Mouse (Mus musculus): ENCODE measurements at regions not wholly inside any gene's neighbourhood (a gene's known extent, or its start where the extent isn't known, plus 50 kb on each side); places are given as distances from the start of the nearest gene placed in this dataset.

GRCm38 (mm10) chr16:29977011-29977410, 87.2 kb upstream of the Hes1 start:
- 78% methylated on average over 3 of the region's 3 CpGs for WGBS

GRCm38 (mm10) chr16:29977711-29978110, 86.5 kb upstream of the Hes1 start:
- H3K4me3 ChIP-seq (ENCODE audit: insufficient read depth, low read depth, low read length), result no peak overlapping the region
- H3K36me3 ChIP-seq (ENCODE audit: control insufficient read depth, insufficient read depth, low read length), result no peaks in the 10 kb centered on the region
- no peaks in the 10 kb centered on the region for H3K27me3 ChIP-seq (ENCODE audit: control insufficient read depth, insufficient read depth, low read length)
- H3K79me2 ChIP-seq (ENCODE audit: control insufficient read depth, insufficient read depth, low read length), result no peaks in the 10 kb centered on the region
- WGBS, result 84% methylated on average over 8 of the region's 8 CpGs
- peaks cover 11% of the 10 kb centered on the region for H3K4me1 ChIP-seq (ENCODE audit: control insufficient read depth, insufficient read depth, low read length)
- H3K9ac ChIP-seq (ENCODE audit: low read depth, low read length), result no peak overlapping the region
- TF ChIP-seq POLR2A (IDR thresholded peaks at IDR 0.05; ENCODE audit: extremely low read depth, insufficient read depth, low read length) (no peak), CTCF (IDR thresholded peaks at IDR 0.05; ENCODE audit: low read depth, low read length) (no peak)
- DNase-seq (ENCODE audit: extremely low read depth, low read depth, low spot score), result no peak
- H3K27ac ChIP-seq (replicated peaks; ENCODE audit: insufficient read depth, low read depth, low read length), result no peak overlapping the region

More at GRCm38 (mm10) chr16:29977011-29977410, 87.2 kb upstream of the Hes1 start:
- H3K4me1 ChIP-seq (ENCODE audit: control insufficient read depth, insufficient read depth, low read length), result peaks cover 12% of the 10 kb centered on the region
- H3K9ac ChIP-seq (ENCODE audit: low read depth, low read length), result no peak overlapping the region
- no peak for DNase-seq (ENCODE audit: extremely low read depth, low read depth, low spot score)
- no peaks in the 10 kb centered on the region for H3K79me2 ChIP-seq (ENCODE audit: control insufficient read depth, insufficient read depth, low read length)
- H3K36me3 ChIP-seq (ENCODE audit: control insufficient read depth, insufficient read depth, low read length), result no peaks in the 10 kb centered on the region
- TF ChIP-seq CTCF (IDR thresholded peaks at IDR 0.05; ENCODE audit: low read depth, low read length) (no peak), POLR2A (IDR thresholded peaks at IDR 0.05; ENCODE audit: extremely low read depth, insufficient read depth, low read length) (no peak)
- H3K4me3 ChIP-seq (ENCODE audit: insufficient read depth, low read depth, low read length), result no peak overlapping the region
- H3K27ac ChIP-seq (replicated peaks; ENCODE audit: insufficient read depth, low read depth, low read length), result no peak overlapping the region
- no peaks in the 10 kb centered on the region for H3K27me3 ChIP-seq (ENCODE audit: control insufficient read depth, insufficient read depth, low read length)

GRCm38 (mm10) chr16:29979066-29979465, 85.1 kb upstream of the Hes1 start:
- WGBS, result 86% methylated on average over 7 of the region's 7 CpGs
- Histone ChIP-seq H3K4me3 (ENCODE audit: insufficient read depth, low read depth, low read length) (no peak overlapping the region), H3K79me2 (ENCODE audit: control insufficient read depth, insufficient read depth, low read length) (no peaks in the 10 kb centered on the region), H3K4me1 (ENCODE audit: control insufficient read depth, insufficient read depth, low read length) (peaks cover 3% of the 10 kb centered on the region), H3K9ac (ENCODE audit: low read depth, low read length) (no peak overlapping the region), H3K27ac (replicated peaks; ENCODE audit: insufficient read depth, low read depth, low read length) (no peak overlapping the region), H3K36me3 (ENCODE audit: control insufficient read depth, insufficient read depth, low read length) (no peaks in the 10 kb centered on the region), H3K27me3 (ENCODE audit: control insufficient read depth, insufficient read depth, low read length) (no peaks in the 10 kb centered on the region)
- no peak for DNase-seq (ENCODE audit: extremely low read depth, low read depth, low spot score)
- TF ChIP-seq CTCF (IDR thresholded peaks at IDR 0.05; ENCODE audit: low read depth, low read length) (no peak), POLR2A (IDR thresholded peaks at IDR 0.05; ENCODE audit: extremely low read depth, insufficient read depth, low read length) (no peak)

- WGBS, result 93% methylated on average over 7 of the region's 7 CpGs
- Histone ChIP-seq H3K79me2 (ENCODE audit: control insufficient read depth, insufficient read depth, low read length) (no peaks in the 10 kb centered on the region), H3K27ac (replicated peaks; ENCODE audit: insufficient read depth, low read depth, low read length) (no peak overlapping the region), H3K27me3 (ENCODE audit: control insufficient read depth, insufficient read depth, low read length) (no peaks in the 10 kb centered on the region), H3K9ac (ENCODE audit: low read depth, low read length) (no peak overlapping the region), H3K36me3 (ENCODE audit: control insufficient read depth, insufficient read depth, low read length) (no peaks in the 10 kb centered on the region), H3K4me3 (ENCODE audit: insufficient read depth, low read depth, low read length) (no peak overlapping the region), H3K4me1 (ENCODE audit: control insufficient read depth, insufficient read depth, low read length) (peaks cover 11% of the 10 kb centered on the region)
- TF ChIP-seq POLR2A (IDR thresholded peaks at IDR 0.05; ENCODE audit: extremely low read depth, insufficient read depth, low read length) (no peak), CTCF (IDR thresholded peaks at IDR 0.05; ENCODE audit: low read depth, low read length) (no peak)
- DNase-seq (ENCODE audit: extremely low read depth, low read depth, low spot score), result no peak
These were observed 82.6 kb upstream of the Hes1 start for GRCm38 (mm10) chr16:29981543-29981942.

- TF ChIP-seq CTCF (IDR thresholded peaks at IDR 0.05; ENCODE audit: low read depth, low read length) (no peak), POLR2A (IDR thresholded peaks at IDR 0.05; ENCODE audit: extremely low read depth, insufficient read depth, low read length) (no peak)
- no peak overlapping the region for H3K27ac ChIP-seq (replicated peaks; ENCODE audit: insufficient read depth, low read depth, low read length)
- no peak overlapping the region for H3K4me3 ChIP-seq (ENCODE audit: insufficient read depth, low read depth, low read length)
- no peaks in the 10 kb centered on the region for H3K79me2 ChIP-seq (ENCODE audit: control insufficient read depth, insufficient read depth, low read length)
- peaks cover 11% of the 10 kb centered on the region for H3K4me1 ChIP-seq (ENCODE audit: control insufficient read depth, insufficient read depth, low read length)
- H3K9ac ChIP-seq (ENCODE audit: low read depth, low read length), result no peak overlapping the region
- H3K36me3 ChIP-seq (ENCODE audit: control insufficient read depth, insufficient read depth, low read length), result no peaks in the 10 kb centered on the region
- H3K27me3 ChIP-seq (ENCODE audit: control insufficient read depth, insufficient read depth, low read length), result no peaks in the 10 kb centered on the region
- WGBS, result 87% methylated on average over 8 of the region's 8 CpGs
- DNase-seq (ENCODE audit: extremely low read depth, low read depth, low spot score), result no peak
These were observed 81.9 kb upstream of the Hes1 start for GRCm38 (mm10) chr16:29982224-29982785.

GRCm38 (mm10) chr16:29983161-29983560, 81.0 kb upstream of the Hes1 start:
- Histone ChIP-seq H3K79me2 (ENCODE audit: control insufficient read depth, insufficient read depth, low read length) (no peaks in the 10 kb centered on the region), H3K4me3 (ENCODE audit: insufficient read depth, low read depth, low read length) (no peak overlapping the region), H3K9ac (ENCODE audit: low read depth, low read length) (no peak overlapping the region), H3K36me3 (ENCODE audit: control insufficient read depth, insufficient read depth, low read length) (no peaks in the 10 kb centered on the region), H3K27ac (replicated peaks; ENCODE audit: insufficient read depth, low read depth, low read length) (no peak overlapping the region), H3K4me1 (ENCODE audit: control insufficient read depth, insufficient read depth, low read length) (peaks cover 13% of the 10 kb centered on the region), H3K27me3 (ENCODE audit: control insufficient read depth, insufficient read depth, low read length) (no peaks in the 10 kb centered on the region)
- 82% methylated on average over 7 of the region's 7 CpGs for WGBS
- TF ChIP-seq CTCF (IDR thresholded peaks at IDR 0.05; ENCODE audit: low read depth, low read length) (no peak), POLR2A (IDR thresholded peaks at IDR 0.05; ENCODE audit: extremely low read depth, insufficient read depth, low read length) (no peak)
- DNase-seq (ENCODE audit: extremely low read depth, low read depth, low spot score), result no peak
